Mouse (Mus musculus) erythroblast, embryonic 14.5 days (primary cell): ENCODE measurements around the gene Chac2.

Experiments used
- GATA1 ChIP-seq: IDR thresholded peaks from 2 replicates; pipeline ENCODE4 v1.6.1; 2012; ENCODE audit warnings: low read length, inconsistent platforms, mixed read lengths
- TAL1 ChIP-seq: IDR thresholded peaks from 3 replicates; pipeline ENCODE4 v1.6.1; 2012; ENCODE audit warnings: low read length, inconsistent platforms, mixed read lengths

GRCm38 (mm10) chr11:30985877-30986624 lies at the start of gene Chac2:
- TF ChIP-seq GATA1 (peak; percentile 39; the same call in 1 of the 2 replicates), TAL1 (no peak)
